Mouse (Mus musculus) common myeloid progenitor, adult 5-6 weeks (primary cell): ENCODE measurements around the gene Cmc2. TPM values are rescaled to one million over a fixed set of nuclear protein-coding genes. Genes with fewer than 3 reads are reported as not detected.
A peak's percentile ranks its signal among the peaks of the same experiment; 100 is the strongest.

Source experiments
- ATAC-seq: replicated peaks from 2 replicates; pipeline ENCODE4 v1.8.0; 2016; ENCODE audit warnings: low read depth, mild to moderate bottlenecking, moderate TSS enrichment, inconsistent platforms; ENCODE audit not compliant: poor library complexity, severe bottlenecking
- total RNA-seq: library from RNA; stranded (forward); fragments of 200-1000, 187-1606 nt; gene quantifications from 2 replicates; pipeline ENCODE4 v1.2.3, GENCODE M21; 2017

Gene Cmc2
- total RNA-seq, 1 experiment from 2014 or later = 64.4 TPM

DNA sequence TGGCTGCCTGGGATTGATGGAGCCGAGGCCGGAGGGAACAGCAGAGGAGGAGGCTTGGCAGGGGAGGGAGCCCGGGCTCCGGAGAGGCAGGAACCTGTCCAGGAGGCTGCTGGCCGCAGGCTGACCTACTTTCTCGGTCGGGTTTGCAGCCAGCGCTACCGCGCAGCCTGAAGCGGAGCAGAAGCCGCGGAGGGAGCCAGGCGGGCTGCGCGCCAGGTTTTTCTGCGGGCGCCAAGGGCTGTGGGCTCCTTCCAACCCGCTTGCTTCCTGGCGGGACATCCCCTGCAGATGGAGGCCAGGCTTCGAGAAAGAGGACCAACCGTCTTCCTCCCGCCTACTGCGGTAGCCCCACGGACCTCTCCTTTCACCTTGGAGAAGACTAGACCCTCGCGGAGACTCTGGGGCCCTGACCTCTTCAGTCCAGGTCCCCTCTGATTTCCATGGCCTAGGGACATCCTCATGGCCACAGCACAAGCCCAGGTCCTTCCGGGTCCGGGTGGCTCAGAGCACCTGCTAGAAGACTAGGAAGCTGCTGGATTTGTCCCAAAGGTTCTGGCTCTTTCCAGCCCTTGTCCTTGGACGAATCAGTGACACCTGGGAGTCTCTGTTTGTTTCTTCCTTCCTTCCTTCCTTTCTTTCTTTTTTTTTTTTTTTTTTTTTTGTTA is 57.8 kb downstream of the Cmc2 start:
- peak; percentile 76 for ATAC-seq

DNA sequence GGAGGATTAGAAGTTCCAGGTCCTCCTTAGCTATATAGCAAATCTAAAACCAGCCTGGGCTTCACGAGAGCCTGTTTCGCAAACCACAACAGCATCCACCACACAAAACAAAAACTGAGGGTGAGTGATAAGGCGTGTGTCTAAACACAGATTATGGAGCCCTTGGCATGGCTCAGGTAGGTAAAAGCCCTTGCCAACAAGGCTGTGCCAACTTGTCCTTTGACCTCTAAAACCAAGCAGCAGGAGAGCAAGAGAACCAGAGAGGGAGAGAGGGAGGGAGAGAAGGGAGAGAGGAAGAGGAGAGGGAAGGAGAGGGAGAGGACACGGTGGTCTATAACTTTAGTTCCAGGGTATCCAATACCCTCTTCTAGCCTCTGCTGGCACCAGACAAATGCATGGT is 59.1 kb downstream of the Cmc2 start:
- no peak for ATAC-seq

DNA sequence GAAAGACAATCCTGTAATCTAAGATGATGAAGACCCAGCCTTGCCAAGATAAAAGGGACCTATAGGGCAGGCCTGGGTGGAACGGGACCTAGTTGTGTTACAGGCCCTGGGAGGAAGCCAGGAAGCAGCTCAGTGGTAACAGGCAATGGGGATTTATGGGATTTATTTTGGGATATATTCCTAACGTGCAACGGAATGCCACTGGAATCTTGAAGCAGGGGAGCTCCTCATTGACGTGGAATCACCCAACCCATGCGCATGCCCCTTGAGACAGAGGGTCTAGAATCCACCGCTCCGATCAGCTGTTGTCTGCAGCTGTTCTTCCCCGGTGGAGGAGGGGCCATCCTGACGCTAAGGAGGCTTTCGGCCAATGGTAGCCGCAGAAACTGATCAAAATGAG is 69.2 kb downstream of the Cmc2 start:
- ATAC-seq = no peak

DNA sequence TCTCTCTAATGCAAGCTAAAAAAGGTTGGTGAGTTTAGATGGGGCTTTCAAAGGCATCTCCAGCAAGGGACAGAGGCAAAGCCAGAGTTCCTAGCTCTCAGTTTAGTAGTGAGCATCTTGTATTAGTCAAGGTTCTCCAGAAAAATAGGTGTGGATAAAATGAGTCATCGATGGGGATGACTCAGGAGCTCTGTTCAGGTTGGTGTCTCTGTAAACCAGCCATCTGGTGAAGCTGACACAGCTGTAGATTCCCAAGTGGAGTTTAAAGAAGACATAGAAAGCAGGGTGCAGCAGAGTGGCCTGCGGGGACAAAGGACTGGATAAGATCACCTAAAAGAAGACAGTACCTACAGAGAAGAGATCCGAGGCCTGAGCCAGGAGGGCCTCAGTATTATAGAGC is 73.2 kb downstream of the Cmc2 start:
- ATAC-seq = no peak

DNA sequence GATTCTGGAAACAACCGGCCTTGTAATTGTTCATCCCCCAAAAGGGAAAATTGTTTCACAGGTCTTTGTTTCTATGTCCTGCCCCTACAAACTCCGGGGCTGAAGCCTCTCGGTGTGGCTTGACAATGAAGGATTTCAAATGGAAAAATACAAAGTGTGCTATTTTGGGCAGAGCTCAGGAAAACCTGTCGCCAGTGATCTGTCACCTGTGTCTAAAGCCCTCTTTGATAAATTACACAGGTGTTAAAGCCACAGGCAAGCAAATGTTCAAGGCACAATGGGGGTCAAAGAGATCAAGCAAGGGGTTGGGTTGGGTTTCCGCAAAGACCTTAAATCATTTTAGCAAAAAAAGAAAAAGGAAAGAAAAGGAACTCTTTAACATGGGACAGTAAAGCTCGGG is 78.6 kb downstream of the Cmc2 start:
- ATAC-seq = no peak

Other genes starting within 250 kb of the Cmc2 start
- gene Cdyl2, start 188.5 kb downstream of the Cmc2 start, total RNA-seq = 1.7 and 6.9 TPM in 2 replicates
- gene Cenpn, start 275 bp upstream of the Cmc2 start, total RNA-seq = 35.8 and 48.2 TPM in 2 replicates
- gene Atmin, start 21.9 kb upstream of the Cmc2 start, total RNA-seq = 10.3 and 17.7 TPM in 2 replicates
- gene 1700030J22Rik, start 57.5 kb upstream of the Cmc2 start, total RNA-seq = 0.05 TPM in 1 of 2 replicates, not detected in the other
- 76.5 and 87.6 TPM in 2 replicates for gene Gcsh, start 72.1 kb upstream of the Cmc2 start, total RNA-seq
- not detected in 2 replicates for gene Pkd1l2, start 161.0 kb upstream of the Cmc2 start, total RNA-seq
- gene Bco1, start 174.4 kb upstream of the Cmc2 start, total RNA-seq = 0.19 and 1.3 TPM in 2 replicates
- 5.4 and 5.7 TPM in 2 replicates for gene Gan, start 236.7 kb upstream of the Cmc2 start, total RNA-seq